Mouse (Mus musculus): ENCODE results near the gene E030018B13Rik.

Gene E030018B13Rik

DNA sequence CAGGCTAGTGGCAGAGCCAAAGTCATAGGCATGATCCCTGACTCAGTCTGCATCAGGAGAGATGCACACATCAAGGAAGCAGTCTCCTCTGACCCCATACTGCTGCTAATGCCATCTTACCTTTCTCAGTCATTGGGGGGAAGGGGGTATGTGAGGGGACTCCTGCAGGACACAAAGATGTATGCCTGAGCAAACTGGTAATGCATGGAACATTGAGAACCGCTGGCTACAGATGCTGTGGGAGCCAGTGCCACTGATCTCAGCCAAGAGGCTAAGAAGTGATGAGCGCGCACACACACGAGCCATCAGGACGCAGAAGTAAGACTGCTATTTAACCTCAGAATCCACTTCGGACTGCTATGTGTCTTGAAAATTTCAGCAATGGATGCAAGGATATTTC is 18.5 kb upstream of the E030018B13Rik start:
- no peak for DNase-seq (ENCODE audit: low read depth)

DNA sequence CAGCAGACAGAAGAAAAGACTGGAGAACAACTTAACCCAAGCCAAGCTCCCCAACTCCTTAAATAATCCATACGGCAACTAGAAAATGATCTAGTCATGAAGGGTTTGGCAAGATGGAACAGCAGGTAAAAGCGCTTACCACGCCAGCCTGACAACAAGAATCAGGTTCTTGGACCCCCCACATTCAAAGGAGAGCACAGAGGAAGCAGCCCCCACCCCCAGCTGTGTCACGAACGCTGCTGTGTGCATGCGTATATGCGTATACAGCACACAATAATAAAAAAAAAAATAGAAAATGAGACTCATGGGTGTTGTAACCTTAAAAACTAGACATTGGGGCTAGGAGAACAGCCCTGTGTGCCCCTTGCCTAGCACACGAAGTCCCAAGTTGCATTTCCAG is 16.7 kb upstream of the E030018B13Rik start:
- DNase-seq (ENCODE audit: low read depth) = no peak

DNA sequence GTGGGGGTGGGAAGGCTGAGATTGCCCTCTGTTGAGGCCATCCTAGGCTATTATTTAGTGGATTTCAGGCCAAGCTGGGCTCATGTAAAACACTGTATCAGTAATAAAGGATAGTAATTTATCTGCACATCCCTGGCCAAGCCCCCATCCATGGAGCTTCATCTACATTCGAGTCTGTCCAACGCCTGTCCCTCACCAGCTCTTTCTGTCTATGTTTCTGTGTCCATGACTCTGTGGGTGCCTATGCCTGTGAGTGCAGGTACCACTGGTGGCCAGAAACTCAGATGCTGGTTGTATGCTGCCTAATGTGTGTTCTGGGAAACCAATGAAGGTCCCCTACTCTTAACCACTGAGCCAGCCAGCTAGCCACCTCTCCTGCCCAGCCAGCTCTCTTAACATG is 16.2 kb upstream of the E030018B13Rik start:
- no peak for DNase-seq (ENCODE audit: low read depth)

DNA sequence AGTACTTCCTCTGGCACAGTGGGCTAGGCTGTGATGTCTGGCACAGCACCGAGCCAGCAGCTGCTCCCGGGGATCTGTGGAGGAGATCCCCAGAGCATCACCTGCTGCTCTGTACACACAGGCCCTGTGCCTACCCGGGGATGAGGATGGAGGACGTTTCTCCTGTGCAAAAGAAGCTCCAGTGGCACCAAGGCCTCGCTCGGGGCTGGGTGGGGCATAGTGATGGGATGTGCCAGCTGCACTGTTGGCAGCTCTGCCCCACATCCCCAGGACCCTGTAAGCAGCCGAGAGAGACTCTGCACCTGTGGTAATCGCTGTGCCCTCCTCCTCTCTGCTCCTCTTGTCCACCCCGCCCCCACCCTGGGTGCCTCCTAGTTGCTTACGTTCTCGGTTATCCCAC is 15.3 kb upstream of the E030018B13Rik start:
- DNase-seq (ENCODE audit: low read depth) = no peak

DNA sequence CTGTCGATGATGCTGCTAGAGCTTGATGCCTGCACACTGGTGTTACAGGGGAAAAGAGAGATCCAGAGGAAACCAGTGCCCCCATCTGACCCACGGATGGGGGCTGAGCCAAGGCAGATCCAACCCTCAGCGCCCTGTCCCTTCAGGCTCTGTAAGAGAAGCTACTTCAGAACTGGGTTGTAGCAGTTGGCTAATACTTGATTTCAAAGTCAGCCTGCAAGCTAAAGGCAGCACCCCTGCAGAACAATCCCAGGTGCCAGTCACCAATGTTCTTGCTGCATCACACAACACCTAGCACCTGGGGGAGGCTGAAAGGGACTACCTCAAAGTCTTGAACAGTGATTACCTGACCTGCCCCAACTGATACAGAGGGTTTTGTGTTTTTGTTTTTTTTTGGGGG is 14.7 kb upstream of the E030018B13Rik start:
- DNase-seq (ENCODE audit: low read depth) = no peak

DNA sequence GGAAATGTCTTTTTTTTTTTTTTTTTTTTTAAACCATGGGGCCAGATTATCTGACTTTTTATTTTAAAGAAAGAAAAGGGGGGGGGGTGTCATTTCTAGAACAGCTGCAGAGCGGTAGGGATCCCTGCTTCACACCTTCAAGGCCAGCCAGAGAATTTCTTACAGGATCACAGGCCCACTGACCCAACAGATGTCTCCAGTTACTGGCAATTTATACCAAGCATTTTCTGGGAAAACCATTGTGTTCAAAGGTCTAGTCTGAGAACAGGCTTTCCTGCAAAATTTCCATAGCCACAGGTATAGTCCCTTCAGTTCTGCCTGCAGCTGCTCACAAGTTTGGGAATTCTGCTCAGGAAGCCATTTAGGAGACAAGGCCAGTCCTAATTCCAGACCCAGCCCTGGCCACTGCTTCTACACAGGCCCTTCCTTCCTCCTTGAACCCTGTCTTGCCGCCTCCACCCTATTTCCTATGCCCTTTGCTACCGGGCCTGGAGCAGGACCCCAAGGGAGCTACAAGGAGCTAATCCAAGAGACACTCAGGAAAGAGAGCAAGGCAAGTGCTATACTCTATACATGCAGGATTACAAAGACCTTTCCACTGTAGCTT is 13.9 kb upstream of the E030018B13Rik start:
- DNase-seq (ENCODE audit: low read depth) = no peak

DNA sequence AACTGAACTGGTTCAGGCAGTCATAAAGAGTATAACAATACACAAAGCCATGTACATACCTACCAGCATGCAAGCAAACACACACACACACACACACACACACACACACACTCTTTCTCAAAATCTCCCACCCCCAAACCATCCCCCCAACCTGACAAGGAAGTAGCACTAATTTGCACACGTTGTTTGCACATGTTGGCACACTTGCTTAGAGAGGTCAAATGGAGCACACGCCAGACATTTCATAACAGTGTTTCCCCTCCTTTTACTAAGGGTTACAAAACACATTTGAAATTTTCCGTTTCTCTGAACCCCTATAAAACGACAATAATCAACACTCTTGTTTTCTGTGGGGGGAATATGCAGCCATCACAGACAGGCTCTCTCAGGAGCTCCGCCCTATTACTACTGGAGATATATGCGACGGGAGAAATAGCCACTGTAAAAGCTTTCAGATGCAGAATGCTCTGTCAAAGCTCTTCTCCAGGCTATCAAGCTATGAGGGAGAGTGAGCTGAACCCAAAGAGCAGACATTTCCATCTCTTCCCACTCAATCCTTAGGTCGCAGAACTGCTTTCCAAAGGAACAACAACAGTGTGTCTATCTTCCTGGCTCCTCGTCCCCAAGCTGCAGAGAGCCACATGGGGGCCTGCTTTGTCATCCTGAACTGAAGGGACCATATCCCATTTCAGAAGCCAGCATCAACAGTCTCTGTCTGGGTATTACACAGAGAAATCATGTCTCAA is 12.8 kb upstream of the E030018B13Rik start:
- no peak for DNase-seq (ENCODE audit: low read depth)

DNA sequence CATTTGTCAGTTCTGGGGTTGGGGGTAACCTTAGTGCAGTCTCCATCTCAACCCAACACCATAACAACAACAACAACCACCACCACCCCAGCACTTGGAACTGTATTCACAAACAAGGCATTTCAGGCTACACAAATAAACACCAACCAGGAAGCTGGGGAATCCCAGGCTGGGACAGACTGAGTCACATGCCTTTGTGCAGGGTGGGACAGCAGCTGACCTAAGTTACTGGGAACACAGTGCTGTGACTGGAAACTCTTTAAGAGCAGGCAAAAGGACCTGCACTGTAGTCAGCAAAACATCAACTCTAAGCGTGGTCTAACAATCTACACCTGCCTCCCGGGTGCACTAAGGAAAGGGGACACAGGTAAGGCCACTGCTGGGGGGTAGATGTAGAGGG is 11.5 kb upstream of the E030018B13Rik start:
- no peak for DNase-seq (ENCODE audit: low read depth)

DNA sequence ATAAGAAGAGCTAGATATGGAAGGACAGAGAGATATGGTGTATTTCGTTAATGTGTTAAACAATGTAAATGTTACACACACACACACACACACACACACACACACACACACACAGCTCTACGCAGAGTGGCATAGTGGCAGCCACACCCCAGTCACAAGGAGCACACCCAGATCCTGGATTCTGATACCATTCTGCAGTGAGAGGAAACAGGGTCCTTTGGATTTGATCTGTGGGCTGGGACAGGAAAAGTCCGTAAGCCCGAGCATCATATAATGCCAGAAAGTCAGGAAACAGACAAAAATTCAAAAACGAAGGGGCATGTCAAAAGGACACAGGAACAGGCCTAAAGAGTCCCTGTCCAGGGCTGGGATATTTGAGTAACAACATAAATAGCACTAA is 11.0 kb upstream of the E030018B13Rik start:
- DNase-seq (ENCODE audit: low read depth) = no peak

DNA sequence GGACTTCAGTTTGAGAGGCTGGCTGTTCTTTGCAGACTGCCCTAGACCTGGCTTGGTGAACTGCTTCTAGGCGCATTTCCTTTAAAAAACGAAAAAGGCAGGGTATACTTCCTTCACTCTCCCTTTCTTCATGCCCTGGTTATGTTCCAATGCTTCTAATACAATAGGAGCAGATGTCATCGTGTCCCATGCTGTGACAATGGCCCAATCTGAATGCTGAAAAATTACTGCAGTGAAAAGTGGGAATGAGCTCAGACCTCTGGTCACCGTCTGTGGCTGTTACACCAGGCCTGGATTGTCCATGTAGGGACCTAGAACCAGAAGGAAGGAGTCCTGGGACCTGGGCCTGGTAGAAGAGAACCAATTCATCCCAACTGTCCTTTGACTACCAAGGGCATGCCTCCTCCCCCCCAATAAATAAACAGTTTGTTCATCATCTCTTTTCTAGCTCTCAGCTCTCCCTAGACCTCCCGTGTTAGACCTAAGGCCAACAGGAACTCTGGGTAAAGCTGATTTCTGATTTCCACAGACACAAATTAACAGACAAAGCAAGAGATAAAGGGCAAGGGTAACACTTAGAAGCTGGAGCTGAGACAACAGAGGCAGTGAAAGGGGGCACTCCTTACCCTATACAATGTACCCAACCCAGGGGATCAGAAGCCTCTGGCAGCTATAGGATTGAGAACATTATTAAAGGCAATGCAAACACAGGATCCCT is 8.7 kb upstream of the E030018B13Rik start:
- no peak for DNase-seq (ENCODE audit: low read depth)

DNA sequence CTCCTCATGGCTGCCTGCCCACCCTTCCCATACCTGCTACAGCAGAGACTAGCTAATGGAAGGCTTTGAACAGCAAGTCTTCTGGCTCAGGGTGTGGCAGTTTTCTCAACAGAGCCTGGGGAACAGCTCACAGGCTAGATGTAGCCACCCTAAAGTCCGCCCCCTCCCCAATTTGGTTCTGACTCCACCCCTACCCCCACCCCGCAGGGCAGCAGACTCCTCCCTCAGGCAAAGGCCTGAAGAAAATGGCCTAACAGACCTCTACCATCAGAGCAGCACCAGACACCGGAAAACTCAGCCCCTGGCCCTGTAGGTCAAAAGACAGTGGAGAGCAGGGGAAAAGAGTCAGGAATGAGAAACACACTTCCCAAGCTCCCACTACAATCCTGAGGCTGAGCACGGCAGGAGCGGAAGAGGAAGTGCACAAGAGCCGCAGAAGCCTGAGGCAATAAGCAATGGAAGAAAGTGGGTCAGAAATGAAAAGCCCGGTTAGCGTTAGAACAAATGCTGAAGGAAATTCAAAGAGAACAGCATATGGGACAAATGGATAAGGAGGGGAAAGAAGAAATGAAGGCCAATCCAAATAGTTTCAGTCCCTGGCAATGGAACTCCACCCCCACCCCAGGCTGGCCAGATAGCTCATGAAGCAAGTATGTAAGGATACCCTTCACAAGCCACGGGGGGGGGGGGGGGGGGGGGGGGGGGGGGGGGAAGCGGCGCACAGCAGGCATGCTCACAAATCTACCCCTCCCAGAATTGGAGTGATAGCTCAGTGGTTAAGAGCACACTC is 8.0 kb upstream of the E030018B13Rik start:
- no peak for DNase-seq (ENCODE audit: low read depth)

DNA sequence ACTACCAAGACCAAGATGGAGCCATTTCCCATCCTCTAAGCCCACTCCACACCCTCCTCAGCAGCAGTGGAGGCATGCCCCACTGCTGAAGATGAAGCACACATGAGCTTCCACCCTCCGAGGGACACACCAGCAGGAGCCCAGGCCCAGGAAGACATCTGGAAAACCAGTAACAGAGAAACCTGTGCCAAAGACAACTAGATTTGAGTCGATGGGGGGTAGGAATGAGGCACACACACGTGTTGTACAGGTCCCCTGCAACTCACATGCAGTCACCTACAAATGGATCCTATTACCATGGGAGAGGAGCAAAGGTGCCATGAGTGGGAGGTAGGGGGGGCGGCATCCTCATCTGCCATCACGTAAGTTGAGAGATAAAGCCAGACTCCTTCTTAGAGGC is 6.4 kb upstream of the E030018B13Rik start:
- DNase-seq (ENCODE audit: low read depth) = no peak

DNA sequence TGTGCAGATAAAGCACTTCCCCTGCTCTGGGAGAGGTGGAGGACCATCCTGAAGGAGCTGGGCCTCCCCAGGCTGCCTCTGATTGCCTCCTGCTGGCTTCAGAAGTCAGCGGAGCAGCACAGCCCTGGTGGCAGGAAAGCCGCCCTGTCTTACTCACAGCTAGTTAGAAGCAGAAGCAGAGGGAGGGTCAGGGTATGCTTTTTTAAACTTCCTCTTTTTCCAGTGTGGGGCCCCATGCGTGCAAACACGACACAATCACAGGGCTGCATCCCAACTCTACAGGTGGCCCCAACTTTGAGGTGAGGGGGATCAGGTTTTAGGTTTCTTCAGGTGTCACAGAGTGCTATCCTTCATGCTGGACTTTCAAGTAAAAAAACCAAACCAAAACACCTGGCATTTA is 5.7 kb upstream of the E030018B13Rik start:
- no peak for DNase-seq (ENCODE audit: low read depth)

DNA sequence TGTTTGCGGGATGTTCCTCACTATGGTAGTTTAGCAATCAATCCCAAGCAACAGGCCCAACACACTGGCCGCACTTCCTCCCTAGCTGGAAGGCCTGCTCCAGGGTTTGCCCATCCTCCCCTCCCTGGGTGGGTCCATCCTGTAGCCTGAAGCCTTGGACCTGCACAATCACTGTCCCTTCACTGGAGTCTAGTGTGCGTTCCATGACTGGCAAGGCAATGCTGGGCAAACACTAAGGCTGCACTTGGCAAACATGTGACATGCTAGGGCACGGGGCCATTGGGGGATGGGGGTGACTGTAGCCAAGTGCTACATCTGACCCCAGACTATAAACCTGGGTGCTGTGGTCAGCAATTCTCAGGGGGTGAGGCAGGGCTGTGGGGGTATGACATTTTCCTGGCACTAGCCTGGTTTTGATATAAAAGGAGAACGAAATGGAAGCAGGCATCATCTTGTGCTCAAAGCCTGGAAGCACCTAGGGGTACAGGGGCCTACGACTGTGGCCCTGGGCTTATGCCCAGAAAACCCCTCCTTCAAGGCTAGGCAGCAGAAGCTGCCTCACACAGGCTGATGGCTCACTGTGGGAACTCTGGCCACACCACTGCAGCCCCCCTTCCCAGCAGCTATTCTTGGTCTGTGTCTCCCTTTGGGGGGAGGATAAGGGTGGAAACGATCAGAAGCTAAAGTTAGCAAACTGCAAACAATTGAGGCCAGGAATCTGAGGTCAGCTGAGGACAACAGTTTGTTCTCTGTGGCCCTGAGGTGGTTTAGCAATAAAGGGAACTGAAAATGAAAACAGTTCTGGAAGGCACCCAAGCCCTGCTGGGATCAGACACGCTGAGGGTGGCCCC is 5.0 kb upstream of the E030018B13Rik start:
- no peak for DNase-seq (ENCODE audit: low read depth)

DNA sequence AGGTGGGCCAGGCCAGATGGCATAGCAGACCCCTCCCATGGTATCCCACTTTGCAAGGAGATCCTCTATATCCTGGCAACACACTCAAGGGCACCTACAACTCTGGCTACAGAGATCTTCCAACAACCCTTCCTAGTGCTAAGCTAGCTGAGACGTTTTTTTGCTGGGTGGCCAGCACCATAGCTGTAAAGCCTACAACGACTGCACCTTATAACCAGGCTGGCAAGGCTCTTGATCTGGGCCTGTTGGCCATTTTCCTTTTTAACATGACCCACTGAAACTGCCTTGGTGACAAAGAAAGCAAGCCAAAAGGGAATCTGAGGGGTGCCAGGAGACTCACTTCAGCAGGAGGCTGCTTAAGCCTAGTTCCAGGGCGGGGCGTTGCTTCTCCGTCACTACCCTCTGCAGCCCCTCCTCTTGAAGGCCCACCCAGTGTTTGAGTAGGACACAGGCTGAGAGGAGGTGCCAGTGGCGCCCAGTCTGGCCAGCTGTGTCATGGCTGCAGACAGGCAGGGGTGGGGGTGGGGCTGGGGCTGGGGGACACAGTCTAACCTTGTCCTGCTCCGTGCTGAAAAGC is 4.3 kb upstream of the E030018B13Rik start:
- no peak for DNase-seq (ENCODE audit: low read depth)

DNA sequence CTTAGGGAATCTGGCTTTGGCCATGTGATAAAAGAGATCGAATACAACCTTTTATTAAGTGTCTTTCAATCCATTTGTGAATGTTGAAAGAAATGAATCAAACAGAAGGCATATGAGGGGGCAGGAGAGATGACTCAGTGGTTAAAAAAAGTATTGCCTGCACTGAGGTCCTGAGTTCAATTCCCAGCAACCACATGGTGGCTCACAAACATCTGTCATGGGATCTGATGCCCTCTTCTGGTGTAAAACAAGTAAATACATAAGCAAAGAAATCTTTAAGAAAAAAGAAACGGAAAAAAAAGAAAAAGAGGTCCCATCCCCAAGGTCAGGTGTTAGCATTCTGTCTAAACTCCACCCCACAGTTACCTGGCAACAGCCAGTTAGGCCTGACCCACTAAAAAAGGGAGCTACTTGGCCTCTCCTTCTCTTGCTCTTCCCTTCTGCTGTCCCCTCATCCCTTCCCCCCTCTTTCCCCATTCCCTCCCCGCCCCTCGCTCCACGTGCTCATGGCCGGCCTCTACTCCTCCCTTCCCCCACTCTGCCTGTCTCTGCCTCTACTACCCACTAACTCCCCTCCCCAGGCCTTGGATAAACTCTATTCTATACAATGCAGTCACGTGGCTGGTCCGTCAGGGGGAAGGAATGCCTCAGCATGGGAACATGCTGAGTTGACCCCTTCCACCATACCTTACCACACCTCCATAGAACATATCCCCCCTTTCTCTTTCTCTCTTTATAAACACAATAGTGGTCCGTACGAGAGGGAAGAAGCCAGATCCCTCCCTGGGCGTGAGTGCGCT is 3.5 kb upstream of the E030018B13Rik start:
- no peak for DNase-seq (ENCODE audit: low read depth)

DNA sequence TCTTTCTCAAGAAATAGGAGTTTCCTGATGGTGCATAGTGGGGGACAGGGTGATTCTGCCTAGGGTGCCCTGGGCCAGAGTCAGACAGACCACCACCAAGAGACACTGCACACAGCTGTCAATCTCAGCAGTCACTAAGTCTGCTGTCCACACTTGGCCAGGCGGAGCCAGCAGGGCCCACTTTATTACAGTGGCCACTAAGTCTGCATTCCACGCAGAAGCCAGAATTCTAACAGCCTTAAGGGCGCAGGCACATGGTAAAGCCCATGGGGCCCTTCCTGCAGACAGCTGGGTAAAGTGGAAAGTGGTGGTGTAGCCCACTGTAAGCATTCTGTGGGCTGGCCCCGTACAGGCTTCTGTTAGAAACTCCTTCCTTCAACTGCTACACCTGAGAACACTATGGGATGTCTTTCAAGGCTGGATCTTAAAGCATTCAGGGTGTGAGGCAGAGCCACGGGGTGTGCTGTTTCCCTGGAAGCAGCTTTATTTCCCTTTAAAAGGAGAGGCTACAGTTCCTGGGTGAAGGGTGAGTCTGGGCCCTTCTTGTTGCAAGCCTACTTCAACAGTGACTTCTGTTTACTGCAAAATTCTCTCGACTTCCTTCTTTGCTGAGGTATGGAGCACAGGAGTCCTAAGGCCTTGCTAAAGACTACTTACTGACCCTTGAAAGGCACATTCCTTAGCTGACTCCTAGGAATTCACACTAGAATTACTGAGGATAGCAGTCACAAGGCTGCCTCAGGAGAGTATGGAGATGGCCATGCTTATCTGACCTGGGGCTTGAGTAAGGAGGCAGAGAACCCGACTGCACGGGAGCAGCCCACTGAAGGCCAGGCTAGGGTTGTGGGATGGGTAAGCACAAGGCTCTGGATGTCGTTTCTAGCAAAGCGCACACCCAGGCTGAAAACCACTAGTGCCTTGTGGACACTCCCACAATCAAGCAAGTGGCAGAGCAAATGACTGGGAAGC is 2.6 kb upstream of the E030018B13Rik start:
- no peak for DNase-seq (ENCODE audit: low read depth)

DNA sequence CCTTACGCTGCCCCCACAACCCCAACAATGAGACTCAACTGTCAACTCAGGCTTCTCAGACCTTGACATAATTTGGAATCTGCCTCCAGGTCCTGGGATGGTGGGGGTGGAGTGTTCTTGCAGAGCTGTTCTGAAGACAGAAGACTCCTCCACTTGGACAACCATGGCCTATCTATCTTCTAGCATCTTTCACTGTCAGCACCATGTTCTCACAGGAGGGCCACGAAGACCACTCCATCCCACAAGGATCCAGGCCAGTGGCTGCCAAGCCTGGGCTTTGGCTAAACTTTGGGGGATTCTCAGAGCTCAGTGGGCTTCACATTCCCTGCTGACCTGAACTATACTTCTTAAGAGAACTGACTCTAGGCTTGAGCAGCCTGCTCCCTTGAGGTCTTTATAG is 1.8 kb upstream of the E030018B13Rik start:
- no peak for DNase-seq (ENCODE audit: low read depth)

DNA sequence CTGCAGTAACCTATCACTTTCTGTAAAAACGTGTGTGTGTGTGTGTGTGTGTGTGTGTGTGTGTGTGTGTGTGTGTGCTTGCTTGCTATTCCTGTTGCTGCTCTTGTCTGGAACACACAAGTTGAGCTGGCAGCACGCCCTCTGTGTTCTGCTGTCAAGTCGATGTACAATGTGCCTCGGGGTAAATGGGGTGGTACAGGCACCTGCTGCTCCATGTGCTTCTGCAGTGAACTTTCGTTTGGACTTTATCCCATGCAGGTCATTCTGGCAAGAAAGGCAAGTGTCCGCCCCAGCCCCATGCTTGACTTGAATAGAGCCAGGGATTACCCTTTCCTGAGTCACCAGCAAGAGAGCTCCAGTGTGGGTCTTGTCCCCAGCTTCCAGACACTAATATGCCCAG is 1.0 kb downstream of the E030018B13Rik start:
- DNase-seq (ENCODE audit: low read depth) = no peak
